Mouse (Mus musculus): ENCODE data around the gene Hook2.

GRCm38 (mm10) chr8:84949753-84950152 lies 40.6 kb upstream of the Hook2 start:
- TF ChIP-seq GATA1 (IDR thresholded peaks at IDR 0.05; ENCODE audit: low read length) (no peak), TAL1 (IDR thresholded peaks at IDR 0.05; ENCODE audit: low read length) (no peak)

Data from erythroblast, embryonic 14.5 days (primary cell).